Mouse (Mus musculus): ENCODE data around the gene Chd9. TPM values are rescaled to one million over a fixed set of nuclear protein-coding genes. Genes with fewer than 3 reads are reported as not detected.

Gene Chd9
- polyA plus RNA-seq, 1 experiment from 2014 or later: 43.9 TPM

Small RNA genes lying within 50 kb of the gene (microRNA-seq; reads per million reads assigned to microRNA genes)
- gene Gm44382: not detected

Other genes starting within 250 kb of the Chd9 start
- gene Gm19935, start 11.0 kb upstream of the Chd9 start, polyA plus RNA-seq (2015; fragmentation: Nextera tagmentation; extraction: Ambion mirVana): 0.14 TPM in 1 of 2 replicates, not detected in the other
- 17.0 and 18.8 TPM in 2 replicates for gene Rbl2, start 241.7 kb downstream of the Chd9 start, polyA plus RNA-seq (2015; fragmentation: Nextera tagmentation; extraction: Ambion mirVana)

Data from heart, embryonic 15.5 days (tissue).